Mouse (Mus musculus) lung, postnatal 0 days (tissue): Measurements from ENCODE around the gene Gm1043. TPM values are rescaled to one million over a fixed set of nuclear protein-coding genes. Genes with fewer than 3 reads are reported as not detected.

Source experiments
- ATAC-seq: fragments of 200-750 bp; cut with Nextera tagmentation; 2 replicates; pipeline ENCODE4 v1.8.0; 2017; ENCODE audit warnings: moderate library complexity
- DNase-seq: peaks from one replicate; pipeline ENCODE4 v3.0.0-alpha.2; 2016; ENCODE audit warnings: low spot score
- H3K27ac ChIP-seq: fragments of 300-500 bp; sonication (generic); 2 replicates; pipeline ENCODE4 v1.5.1; 2014; ENCODE audit warnings: antibody characterized with exemption, mild to moderate bottlenecking, low read length, mixed read lengths
- H3K27me3 ChIP-seq: fragments of 300-500 bp; sonication (generic); replicated peaks from 2 replicates; pipeline ENCODE4 v1.6.1; 2014; ENCODE audit warnings: low read length, mixed read lengths; ENCODE audit not compliant: insufficient read depth
- H3K36me3 ChIP-seq: fragments of 300-500 bp; sonication (generic); 2 replicates; pipeline ENCODE4 v1.6.1; 2014; ENCODE audit warnings: low read length, mixed read lengths; ENCODE audit not compliant: insufficient read depth
- H3K4me1 ChIP-seq: fragments of 300-500 bp; sonication (generic); 2 replicates; pipeline ENCODE4 v1.6.1; 2014; ENCODE audit warnings: antibody characterized with exemption, low read depth, low read length, mixed read lengths; ENCODE audit not compliant: insufficient read depth
- H3K4me2 ChIP-seq: fragments of 300-500 bp; sonication (generic); replicated peaks from 2 replicates; pipeline ENCODE4 v1.6.1; 2014; ENCODE audit warnings: low read depth, mild to moderate bottlenecking, low read length, moderate library complexity, mixed read lengths
- H3K4me3 ChIP-seq: fragments of 300-500 bp; sonication (generic); 2 replicates; pipeline ENCODE4 v1.5.1; 2014; ENCODE audit warnings: low read depth, low read length
- H3K9ac ChIP-seq: fragments of 300-500 bp; sonication (generic); replicated peaks from 2 replicates; pipeline ENCODE4 v1.6.1; 2014; ENCODE audit warnings: low read depth, mild to moderate bottlenecking
- H3K9me3 ChIP-seq: fragments of 300-500 bp; sonication (generic); 2 replicates; pipeline ENCODE4 v1.6.1; 2016; ENCODE audit warnings: low read length, mixed read lengths
- CTCF ChIP-seq: IDR thresholded peaks from 2 replicates; pipeline ENCODE4 v1.5.1; 2016; ENCODE audit warnings: antibody characterized with exemption, mild to moderate bottlenecking
- EP300 ChIP-seq: IDR thresholded peaks from 2 replicates; pipeline ENCODE4 v1.6.1; 2016; ENCODE audit warnings: antibody characterized with exemption, mild to moderate bottlenecking, control low read depth
- WGBS: fragments of 180-500 bp; shearing (Covaris S2); extraction: QIAGEN DNeasy Blood & Tissue Kit; methylation state at CpG from one replicate; pipeline ENCODE4 v1.1.7; 2014; 5-methylcytosine and 5-hydroxymethylcytosine counted together
- polyA plus RNA-seq: library from polyadenylated mRNA; unstranded; fragments of >200 nt; fragmentation: Nextera tagmentation; extraction: Ambion mirVana; gene quantifications from 2 replicates; pipeline ENCODE4 v1.2.1, GENCODE M21; 2015

Gene Gm1043
- polyA plus RNA-seq, 1 experiment from 2014 or later, result not detected

- no peaks in the 10 kb centered on the region for H3K27me3 ChIP-seq
- no peaks in the 10 kb centered on the region for H3K9me3 ChIP-seq
- WGBS, result 69% methylated on average over 13 of the region's 13 CpGs
- no peaks in the 10 kb centered on the region for H3K4me1 ChIP-seq
- TF ChIP-seq EP300, result no peak
- TF ChIP-seq CTCF, result no peak
- no peak overlapping the region for H3K9ac ChIP-seq
- no peaks in the 10 kb centered on the region for H3K36me3 ChIP-seq
- H3K27ac ChIP-seq, result no peak overlapping the region
- no peak for DNase-seq
- ATAC-seq, result no peak
- no peak overlapping the region for H3K4me2 ChIP-seq
- H3K4me3 ChIP-seq, result no peak overlapping the region
Observed at GRCm38 (mm10) chr5:37064454-37065449, 20.4 kb upstream of the Gm1043 start.

DNA sequence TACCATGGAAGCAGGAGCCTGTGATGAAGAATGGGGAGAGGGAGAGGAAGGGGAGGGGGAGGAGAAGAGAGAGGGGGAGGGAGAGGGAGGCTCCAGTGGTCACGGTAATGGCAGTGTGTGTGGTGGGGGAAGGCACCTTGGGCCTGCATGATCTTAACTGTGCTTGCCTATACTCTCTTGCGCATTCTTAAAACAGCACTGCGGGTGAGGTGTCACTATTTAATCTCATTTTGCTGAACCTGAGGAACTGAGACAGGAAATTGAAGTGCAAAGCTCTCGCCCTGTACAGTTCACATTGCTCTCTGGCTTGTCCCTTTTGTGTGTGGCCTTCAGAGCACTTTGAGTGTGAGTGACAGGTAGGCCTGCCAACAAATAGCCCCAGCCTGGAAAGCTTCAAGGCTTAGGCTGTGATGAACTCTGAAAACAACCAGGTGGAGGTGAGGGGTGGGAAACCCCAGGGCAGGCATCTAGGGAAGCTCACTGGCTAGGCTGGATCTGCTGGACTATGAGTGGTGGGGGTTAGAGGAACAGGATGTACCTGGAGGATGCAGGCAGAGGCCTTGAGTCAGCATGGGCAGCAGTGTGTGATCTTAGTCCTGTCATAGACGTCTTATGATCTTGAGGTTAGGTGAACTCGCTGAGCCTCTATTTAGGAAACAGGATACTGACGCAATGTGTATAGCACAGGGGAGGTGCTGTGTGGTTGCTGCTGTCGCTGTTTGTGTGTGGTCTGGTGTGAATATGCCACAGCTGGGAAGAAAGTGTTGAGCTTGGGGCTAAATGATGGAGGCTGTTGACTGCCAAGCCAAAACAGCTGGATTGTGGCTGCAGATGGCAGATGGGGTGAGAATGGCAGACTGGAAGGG is 18.2 kb upstream of the Gm1043 start:
- no peaks in the 10 kb centered on the region for H3K27me3 ChIP-seq
- DNase-seq (no peak), ATAC-seq (no peak)
- no peak overlapping the region for H3K4me3 ChIP-seq
- H3K4me1 ChIP-seq, result no peaks in the 10 kb centered on the region
- no peak overlapping the region for H3K4me2 ChIP-seq
- 56% methylated on average over 8 of the region's 8 CpGs for WGBS
- no peaks in the 10 kb centered on the region for H3K36me3 ChIP-seq
- TF ChIP-seq CTCF (no peak), EP300 (no peak)
- H3K9ac ChIP-seq, result no peak overlapping the region
- H3K27ac ChIP-seq, result no peak overlapping the region
- no peaks in the 10 kb centered on the region for H3K9me3 ChIP-seq

- Histone ChIP-seq H3K36me3 (no peaks in the 10 kb centered on the region), H3K4me2 (no peak overlapping the region), H3K9ac (no peak overlapping the region), H3K27me3 (no peaks in the 10 kb centered on the region), H3K27ac (no peak overlapping the region), H3K9me3 (no peaks in the 10 kb centered on the region), H3K4me3 (no peak overlapping the region), H3K4me1 (no peaks in the 10 kb centered on the region)
- TF ChIP-seq CTCF (no peak), EP300 (no peak)
- no peak for ATAC-seq
- no peak for DNase-seq
- 71% methylated on average over 4 of the region's 4 CpGs for WGBS
Observed at GRCm38 (mm10) chr5:37073660-37074059, 11.5 kb upstream of the Gm1043 start.

DNA sequence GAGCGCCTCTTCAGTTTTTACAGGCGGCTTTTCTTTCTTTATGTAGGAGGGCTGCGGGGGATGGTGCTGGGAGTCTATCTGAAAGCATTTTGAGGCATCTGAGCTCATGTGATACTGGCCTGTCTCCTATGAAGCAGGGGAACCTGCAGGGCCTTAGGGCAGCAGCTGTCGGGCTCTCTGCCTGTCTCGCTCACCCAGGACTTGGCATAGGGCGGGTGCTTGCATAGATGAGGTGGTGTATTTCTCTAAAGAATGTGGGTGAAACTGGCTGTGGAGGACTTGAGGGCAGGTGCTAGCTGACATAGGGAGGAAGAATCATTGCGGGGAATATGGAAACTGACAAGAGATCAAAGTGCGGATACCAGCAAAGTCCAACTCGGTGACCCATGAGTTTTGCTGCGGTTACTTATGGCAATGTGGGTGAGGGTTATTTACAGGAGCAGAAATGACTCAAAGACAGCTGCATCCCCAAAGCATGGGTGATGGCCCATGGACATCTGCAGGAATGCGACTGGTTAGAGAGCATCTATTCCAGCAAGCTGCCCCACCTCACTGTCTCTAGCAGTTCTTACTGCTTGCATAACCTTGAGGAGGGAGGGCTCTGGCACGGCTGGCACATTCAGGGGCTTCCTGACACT is 8.4 kb upstream of the Gm1043 start:
- ATAC-seq (no peak), DNase-seq (no peak)
- Histone ChIP-seq H3K4me1 (no peaks in the 10 kb centered on the region), H3K4me3 (no peak overlapping the region), H3K9me3 (no peaks in the 10 kb centered on the region), H3K36me3 (no peaks in the 10 kb centered on the region), H3K9ac (no peak overlapping the region), H3K27me3 (no peaks in the 10 kb centered on the region), H3K4me2 (no peak overlapping the region), H3K27ac (no peak overlapping the region)
- TF ChIP-seq CTCF (no peak), EP300 (no peak)
- WGBS, result 51% methylated on average over 12 of the region's 12 CpGs

DNA sequence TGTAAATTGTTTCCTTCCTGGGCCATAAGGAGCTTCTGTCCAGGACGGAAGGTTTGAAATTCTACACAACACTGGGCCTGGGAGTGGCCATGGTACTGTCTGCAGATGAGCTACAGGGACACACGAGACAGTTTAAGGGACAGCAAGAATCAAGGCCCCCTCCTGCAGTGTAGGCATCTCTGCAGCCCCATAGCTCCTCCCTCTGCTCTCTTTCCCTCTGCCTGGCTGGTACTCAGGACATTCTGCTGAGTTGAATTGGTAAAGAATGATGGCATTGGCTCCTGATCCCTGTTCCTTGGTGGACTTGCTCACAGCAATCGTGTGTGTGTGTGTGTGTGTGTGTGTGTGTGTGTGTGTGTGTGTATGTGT is 7.9 kb upstream of the Gm1043 start:
- 22% methylated on average over 3 of the region's 3 CpGs for WGBS
- Histone ChIP-seq H3K27me3 (no peaks in the 10 kb centered on the region), H3K36me3 (no peaks in the 10 kb centered on the region), H3K27ac (no peak overlapping the region), H3K9ac (no peak overlapping the region), H3K4me2 (no peak overlapping the region), H3K4me1 (no peaks in the 10 kb centered on the region), H3K9me3 (no peaks in the 10 kb centered on the region), H3K4me3 (no peak overlapping the region)
- ATAC-seq (no peak), DNase-seq (no peak)
- TF ChIP-seq CTCF (no peak), EP300 (no peak)

- H3K9me3 ChIP-seq, result no peaks in the 10 kb centered on the region
- 88% methylated on average over 4 of the region's 4 CpGs for WGBS
- no peak overlapping the region for H3K4me3 ChIP-seq
- no peak for TF ChIP-seq CTCF
- no peak for TF ChIP-seq EP300
- H3K36me3 ChIP-seq, result no peaks in the 10 kb centered on the region
- H3K9ac ChIP-seq, result no peak overlapping the region
- no peak overlapping the region for H3K4me2 ChIP-seq
- no peak for DNase-seq
- H3K4me1 ChIP-seq, result no peaks in the 10 kb centered on the region
- H3K27ac ChIP-seq, result no peak overlapping the region
- ATAC-seq, result no peak
- H3K27me3 ChIP-seq, result no peaks in the 10 kb centered on the region
Observed at GRCm38 (mm10) chr5:37079484-37079883, 5.7 kb upstream of the Gm1043 start.
